Mouse (Mus musculus): Measurements from ENCODE around the gene Aff3.
"Not testable (repeated sequence)": the region's sequence is repeated elsewhere in the genome, so short reads cannot be mapped to it uniquely, and the experiment has no call there.

Gene Aff3

DNA sequence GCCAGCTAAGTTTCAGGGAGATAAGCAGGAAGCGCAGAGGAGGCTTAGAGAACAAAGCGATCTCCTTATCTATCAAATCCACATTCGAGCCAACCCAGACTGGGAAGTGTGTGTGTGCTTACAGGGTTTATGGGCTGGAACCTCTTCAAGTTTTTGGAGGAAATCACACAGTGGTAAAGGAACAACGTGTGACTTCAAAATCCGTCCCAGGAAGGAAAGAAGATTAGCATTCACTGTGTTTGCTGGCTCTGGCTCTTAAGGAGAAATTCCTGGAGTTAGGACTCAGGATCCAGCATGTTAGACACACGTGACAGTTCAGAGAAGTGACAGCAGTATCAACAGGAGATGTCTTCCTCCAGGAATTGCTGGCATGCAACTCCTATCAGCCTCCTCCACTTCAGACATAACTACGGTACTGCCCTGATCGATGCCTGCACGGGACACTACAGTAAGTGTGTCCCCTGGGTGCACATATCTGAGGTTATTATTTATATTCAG lies 186.5 kb downstream of the Aff3 start:
- peak in 1 of 2 experiments; percentile 13 for DNase-seq

DNA sequence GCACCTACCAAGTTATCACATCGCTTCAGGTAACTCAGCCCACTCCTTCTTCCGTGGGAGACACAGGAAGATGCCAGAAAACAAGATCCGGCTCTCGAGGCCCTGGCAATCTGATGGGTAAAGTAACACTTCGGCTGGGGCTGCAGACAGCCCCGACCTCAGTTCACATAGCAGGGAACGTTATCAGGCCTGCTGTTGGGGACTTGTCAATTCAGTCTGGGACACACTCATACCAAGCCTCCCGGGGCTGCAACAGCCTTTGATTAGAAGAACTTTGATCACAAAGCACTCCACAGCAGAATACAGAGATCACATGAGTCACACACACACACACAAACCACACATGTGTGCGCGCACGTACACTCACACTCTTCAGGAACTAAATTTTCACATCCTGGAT lies 193.9 kb downstream of the Aff3 start:
- no peak for DNase-seq

DNA sequence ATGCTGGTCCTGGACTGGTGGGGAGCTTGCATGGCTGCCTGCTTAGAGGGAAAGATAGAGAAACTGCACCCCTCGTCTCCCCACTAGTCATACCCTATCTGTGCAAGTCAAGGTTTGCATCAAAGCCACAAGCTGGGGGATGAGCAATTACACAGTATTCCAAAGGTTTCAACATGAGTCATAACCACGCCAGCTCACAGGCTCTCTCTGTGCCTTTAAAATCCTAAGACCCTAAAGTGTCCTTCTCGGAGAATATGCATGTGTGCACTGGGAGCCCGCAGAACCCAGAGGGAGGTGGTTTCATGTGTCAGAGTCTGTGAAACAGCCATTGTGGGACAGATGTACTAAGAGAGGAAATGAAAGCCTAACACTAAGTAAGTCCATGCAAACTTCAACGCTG lies 194.6 kb downstream of the Aff3 start:
- DNase-seq, result no peak

DNA sequence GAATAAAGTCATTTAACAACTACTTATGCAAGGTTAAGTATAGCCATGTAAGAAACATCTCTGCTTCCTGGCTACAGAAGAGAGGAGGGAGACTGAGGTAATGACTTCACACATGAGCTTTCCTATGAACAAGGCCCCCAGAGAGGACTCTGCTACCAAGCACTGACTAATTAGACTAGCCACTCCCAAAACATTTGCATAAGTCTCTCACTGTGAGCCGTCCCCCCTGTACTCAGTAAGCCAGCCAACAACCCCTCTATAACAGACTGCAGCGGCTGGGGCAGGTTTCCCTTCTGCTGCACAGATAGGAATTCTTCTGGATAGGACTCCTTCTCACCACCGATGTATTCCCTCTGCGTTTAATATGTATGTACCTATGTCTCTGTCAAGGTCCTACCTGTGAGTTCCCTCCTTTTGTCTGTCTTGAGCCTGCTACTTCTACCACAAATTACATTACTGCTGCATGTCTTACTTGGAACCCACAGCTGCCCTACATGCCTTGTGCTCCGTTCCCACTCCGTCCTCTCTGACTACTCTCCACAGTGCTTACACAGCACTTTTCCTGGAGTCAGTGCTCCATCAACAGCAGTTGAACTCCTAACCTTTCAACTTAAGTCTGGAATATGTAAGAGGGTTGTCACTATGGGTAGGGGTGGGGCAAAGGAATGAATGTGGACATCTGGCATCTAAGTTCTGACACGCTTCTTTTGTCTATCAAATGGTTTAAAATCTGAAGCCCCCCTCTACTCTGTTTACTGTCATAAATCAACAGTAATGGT lies 197.3 kb downstream of the Aff3 start:
- DNase-seq, result no peak

DNA sequence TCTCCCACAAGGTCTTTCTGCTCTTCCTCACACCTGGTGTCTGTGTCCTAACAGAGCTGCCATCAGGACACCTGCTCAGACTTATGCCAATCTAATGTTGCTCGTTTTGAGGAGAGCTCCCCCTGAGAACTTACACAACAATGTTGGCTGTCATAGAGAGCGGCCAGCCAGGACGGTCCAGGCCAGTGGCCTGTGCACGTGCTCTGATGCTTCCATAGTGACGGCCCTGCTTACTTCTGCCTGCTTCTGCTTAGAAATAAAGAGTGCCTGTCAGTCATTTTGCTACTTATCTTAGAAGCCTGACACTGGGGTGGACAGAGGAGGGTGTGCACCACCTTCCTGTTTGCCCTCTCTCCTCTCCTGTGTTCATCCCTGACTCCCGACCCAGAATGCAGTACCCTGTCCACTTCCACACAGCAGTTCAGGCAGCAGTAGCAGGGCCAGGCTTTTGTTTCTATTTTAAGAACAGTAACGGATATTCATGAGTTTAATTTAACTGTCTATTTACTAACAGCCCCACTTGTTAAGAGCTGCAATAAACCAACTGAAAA lies 208.0 kb downstream of the Aff3 start:
- no peak for DNase-seq

DNA sequence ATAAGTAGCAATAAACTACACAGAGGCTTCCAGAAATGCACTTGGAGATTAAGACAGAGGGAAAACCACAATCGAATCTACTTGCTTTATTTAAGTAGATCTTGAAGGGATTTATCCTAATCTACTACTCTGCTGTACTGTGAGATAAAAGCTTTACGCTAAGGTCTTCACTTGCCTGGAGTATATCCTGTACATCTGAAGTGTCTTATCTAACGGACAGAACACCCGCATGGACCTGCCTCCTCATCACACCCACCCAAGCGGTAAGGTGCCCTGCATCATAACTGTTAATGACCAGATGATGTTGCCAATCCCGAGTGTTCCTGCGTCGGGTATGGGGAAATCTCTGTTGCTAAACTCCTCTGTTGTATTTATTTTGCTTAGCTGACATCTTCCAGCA lies 209.8 kb downstream of the Aff3 start:
- DNase-seq, result no peak

DNA sequence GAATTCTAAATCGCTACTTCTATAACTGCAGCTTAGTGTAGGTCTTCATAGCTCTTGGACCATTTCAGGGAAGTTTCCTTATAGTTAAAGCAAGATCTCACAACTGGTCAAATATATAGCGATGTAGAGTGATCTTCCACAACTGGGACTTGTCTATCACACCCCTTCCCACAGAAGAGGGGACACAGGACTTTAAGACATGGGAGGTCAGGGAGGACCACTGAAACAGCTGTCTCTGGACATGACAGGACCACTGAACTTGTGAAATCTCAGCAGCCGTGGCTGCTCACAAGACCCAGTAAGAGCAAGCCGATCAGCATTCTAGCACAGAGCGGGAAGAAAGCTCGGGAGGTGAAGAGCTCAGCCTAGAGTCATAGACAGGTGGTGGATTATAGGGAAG lies 213.4 kb downstream of the Aff3 start:
- DNase-seq, result peak in 1 of 2 experiments; percentile 38

DNA sequence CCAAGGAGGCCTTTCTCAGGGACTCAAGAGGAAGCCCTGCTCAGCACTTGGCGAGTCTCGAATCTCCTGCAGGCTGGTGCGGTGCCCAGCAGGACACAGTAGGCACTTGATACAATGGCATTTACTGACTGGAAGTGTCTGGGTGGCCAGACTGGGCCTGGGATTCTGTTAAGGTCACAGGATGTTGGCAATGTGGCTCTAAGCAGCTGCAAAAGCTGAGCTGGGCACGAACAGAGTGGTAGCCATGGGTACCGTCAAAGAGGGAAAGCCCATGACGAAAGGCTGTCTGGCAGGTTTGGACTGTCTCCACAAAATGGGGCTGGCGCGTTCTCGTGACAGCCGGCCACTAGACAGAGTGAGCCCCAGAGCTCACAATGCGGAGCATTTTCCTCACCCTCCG lies 214.1 kb downstream of the Aff3 start:
- DNase-seq, result peak; percentile 28 to 60

DNA sequence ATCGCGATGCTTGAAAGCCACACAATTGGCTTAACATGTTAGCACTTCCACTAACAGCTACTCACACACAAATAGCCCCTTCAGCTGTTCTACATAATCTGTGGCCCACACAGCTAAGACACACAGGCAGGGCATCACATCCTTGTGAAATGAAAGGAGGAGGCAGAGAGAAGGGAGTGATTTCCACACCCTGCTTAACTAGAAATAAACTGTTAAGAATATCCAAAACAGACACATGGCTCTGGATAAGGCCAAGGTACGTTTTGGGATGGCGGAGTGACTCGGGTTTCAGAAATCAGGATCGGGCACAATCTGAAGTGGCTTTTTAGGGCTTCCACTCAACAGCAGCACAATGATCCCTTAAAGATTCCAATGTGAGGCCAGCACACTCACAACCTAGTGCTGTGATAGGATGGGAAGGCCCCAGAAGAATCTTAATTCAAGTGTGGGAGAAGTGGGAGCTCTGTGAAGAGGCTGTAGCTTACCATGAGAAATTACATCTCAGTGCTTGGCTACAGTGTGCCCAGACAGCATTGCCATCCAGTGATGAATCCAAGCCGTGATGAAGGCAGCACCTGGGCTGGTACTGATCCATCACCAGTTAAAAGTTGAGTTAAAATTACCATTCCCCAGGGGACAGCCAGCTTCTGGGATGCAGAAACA lies 214.8 kb downstream of the Aff3 start:
- no peak for DNase-seq

DNA sequence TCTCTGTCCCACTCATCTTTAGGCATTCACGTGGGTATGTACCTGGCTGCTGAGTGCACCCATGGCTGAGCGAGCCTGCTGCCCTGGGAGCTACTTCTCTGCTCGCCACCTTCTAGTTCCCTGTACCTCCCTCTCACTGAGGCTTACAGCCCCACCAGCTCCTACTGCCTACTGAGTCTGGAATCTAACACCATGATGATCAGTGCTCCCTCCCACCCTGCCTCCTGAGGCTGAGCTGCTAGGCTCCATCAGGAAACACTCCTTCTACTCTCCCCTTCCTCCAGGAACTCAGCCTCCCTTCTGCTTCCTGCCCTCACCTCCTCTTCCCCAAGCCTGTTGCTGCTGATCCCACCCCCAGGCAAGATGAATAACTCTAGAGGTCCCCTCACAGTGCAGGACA lies 215.9 kb downstream of the Aff3 start:
- no peak for DNase-seq

DNA sequence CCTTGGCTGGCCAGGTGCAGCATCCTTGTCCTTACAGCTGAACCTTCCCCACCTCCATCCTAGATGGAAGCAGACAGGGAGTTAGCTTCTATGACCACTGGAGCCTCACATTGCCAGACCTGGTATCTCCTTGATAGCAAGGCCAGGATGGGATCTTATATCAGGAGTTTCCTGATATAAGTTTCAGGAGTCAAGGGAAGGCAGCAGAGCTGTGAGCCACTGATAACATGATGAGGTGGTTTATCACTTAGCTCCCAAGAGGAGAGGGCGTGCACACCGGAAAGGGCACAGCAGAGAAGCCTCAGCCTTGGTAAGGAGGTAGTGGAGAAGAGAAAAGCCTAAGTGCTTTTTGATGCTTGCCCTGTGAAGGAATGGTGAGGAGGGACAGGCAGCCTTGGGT lies 217.2 kb downstream of the Aff3 start:
- no peak for DNase-seq

DNA sequence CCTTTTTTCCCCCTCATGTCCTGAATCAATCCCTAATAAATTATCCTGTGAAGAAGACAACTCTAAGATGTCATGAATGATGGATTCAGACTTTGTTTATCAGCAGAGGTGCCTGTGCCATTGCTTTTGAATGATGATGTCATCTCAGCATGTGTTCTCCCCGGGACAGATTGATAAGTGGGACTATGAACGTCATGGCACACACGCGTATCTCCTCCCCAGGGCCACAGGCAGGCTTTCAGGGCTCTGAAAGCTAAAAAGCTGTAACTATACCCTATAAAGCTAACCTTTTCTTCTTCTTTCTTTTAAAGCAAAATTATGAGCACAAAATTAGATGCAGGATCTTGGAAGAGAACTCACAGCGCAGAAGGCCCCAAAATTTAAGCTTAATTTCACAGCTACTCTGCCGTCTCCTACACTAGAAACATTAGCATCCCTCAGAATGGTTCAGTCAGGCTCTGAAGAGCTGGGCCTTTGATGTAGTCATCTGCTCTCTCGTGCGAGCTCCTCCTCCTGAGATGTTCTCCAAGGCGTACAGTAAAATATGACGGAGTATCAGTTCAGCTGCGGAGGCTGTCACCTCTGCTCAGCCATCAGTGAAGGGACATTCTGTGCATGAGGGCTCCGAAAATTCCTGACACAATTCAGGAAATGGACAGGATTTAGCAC lies 218.5 kb downstream of the Aff3 start:
- no peak for DNase-seq

DNA sequence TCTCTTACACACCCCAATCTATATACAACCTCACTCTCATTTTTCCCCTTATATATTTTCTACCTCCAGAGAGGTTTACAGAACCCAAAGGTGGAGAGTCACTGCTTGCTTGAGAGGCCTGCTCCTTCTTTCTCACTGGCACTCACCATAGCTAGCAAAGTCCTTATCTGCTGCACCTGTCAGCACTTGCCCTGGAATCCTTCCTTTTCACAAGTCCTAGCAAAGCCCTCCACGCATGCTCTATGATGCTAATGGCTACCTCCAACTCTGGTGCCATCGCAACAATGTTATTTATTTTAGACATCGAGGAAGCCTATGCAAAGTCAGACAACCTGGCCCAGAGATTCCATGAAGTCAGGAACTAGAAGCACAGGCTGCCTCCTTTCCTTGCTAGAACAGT lies 221.9 kb downstream of the Aff3 start:
- DNase-seq, result no peak

DNA sequence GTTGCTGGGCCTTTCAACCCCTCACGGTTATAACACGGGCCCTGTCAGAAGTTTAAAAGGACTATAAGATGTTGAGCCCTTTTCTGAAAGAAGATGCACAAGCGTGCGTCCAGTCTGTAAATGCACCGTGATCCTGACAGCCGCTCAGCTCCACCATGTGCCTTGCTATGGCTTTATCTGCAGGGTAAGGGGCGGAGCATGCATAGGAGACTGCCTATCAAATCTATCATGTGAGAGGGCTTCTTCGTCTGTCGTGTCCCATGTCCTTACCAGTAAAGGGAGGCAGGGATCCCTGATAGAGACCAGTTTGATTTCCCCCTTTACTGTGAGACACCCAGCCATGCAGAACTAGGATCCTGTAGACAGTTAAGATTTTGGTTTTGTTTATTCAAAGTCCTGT lies 222.3 kb downstream of the Aff3 start:
- DNase-seq, result no peak

DNA sequence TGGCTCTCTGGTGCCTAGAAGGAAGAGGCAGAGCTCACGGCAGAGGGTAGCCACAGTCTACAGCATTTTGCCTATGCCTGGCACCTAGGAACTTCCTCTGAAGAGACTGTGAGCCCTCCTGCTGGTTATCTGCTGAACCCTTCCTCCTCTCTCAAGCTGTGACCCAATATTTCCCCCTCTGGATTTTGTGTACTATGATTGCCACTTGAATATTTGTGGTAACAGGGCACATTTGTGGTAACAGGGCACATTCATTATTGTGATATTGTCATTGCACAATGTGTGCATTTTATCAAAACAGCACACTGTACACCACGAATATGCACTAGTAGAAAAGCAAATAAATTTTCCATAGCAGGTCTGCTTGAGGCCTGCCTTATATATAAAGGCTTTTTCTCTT lies 223.0 kb downstream of the Aff3 start:
- DNase-seq, result no peak

DNA sequence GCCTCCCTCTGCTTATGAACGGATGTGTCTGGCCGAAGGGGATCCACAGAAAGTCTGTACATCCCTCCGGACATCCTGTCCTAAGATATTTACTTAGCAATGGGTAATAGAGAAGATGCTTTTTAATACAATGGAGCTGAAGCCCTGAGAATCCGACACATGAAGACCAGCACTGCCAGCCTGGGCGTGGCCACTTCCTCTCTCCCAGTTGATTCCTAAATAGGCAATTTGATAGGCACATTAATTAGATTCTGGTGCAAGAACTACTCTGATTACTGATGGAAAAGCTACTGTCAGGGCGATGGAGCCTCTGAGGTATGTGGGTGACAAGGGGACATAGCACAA lies 224.3 kb downstream of the Aff3 start:
- DNase-seq, result peak; percentile 20 to 50

DNA sequence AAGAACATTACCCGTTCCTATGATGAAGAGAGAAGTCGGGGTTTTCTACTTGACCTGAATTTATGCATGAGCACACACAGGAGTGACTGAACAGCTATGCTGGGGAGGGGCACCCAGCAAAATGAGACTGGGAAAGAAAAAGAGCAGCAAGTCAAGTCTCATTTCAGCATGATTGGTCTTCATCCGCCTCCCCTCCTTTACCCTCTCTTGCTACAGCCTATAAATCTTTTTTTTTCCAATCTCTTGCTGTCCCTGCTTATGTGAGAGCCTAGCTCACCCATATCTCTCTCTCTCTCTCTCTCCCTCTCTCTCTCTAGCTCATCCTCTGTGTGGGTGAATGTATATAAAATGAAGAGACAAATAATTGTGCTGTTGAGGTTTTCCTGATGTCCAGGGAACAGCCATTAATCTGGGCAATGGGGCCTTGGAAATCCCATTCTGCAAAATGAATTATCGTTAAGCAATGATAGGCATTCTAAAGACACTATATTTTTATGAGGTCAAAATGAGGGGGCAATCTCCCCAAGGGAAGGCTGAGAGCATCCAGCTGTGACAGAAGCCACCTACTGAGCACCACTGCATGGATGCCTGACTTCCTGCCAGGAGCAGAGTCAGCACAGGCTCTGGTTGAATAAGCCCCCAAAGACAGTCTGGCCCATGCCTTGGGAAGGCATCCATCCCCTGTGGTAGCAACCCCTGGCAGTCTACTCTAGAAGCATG lies 224.8 kb downstream of the Aff3 start:
- DNase-seq, result peak; percentile 28 to 71

DNA sequence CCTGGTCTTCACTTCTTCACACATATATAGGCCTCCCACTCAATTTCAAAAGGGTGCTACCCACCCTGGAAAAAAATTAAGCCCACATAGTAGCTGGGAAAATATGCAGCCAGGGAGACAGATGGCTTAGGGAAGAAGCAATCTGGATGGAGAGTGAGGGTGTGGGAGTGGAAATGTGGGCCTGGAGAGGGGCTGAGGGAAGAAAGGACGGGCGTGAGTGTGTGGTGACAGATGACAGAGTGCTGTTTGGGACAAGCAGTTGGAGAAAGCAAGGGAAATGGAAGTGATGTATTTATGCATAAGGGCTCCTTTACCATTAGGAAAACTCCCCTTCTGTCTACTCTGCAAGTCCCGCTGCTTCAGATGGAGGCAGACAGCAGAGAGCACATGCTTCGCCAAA lies 226.3 kb downstream of the Aff3 start:
- peak; percentile 21 to 63 for DNase-seq

DNA sequence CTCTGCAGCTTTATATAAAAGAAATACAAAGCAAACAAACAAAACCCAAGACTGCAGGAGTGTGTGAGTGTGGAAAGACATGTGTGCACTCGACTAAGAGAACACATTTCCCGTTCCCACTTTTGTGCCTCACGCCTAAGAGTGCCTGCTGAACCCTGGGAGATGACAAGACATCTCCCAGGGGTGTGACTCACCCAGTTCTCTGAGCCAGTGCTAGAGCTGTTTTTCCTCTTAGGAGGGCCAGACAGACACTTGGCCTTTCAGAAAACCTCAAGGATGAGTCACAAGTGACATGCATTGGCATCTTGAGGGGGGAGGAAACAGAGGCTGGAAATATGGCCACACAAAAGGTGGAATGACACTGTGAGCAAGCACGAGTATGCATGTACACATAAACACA lies 227.1 kb downstream of the Aff3 start:
- no peak for DNase-seq

DNA sequence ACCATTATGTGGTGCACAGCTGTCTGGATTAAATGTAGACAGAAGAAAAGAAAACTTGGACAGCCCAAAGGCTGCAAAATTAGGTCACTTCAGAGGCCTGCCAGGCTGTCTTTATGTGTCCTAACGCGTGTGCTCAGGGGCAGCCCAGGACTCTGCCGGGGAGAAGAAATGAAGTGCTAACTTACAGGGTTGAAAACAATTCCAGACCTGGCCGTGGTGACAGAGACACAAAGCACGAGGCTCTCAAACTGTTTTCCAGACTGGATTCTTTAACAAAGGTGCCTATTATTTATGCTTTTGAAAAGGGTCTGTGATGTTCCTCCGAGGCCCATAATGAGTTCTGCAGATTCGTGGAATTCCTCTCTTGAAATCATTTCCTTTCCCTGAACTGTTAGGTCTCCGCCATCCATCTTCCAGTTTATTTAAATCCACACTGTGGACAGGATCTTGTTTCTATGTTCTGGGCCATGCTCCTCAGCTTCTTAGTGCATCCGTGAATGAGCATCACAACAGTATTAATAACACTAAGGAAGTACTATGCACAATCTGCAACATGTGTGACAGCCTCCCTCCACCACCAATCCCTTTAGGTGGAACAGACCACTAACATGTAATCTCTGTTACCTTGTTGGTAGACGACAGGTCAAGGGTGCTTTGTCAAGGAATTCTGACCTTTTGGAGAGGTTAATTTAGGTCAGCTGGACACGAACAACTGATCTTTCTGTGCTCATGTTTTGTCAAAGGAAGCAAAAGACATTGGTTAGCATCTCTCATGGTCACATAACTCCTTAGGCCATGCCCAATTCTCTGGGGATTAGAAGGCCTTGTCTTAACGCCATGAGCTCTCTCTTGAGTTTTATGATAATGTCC lies 228.0 kb downstream of the Aff3 start:
- peak; percentile 7 to 37 for DNase-seq

DNA sequence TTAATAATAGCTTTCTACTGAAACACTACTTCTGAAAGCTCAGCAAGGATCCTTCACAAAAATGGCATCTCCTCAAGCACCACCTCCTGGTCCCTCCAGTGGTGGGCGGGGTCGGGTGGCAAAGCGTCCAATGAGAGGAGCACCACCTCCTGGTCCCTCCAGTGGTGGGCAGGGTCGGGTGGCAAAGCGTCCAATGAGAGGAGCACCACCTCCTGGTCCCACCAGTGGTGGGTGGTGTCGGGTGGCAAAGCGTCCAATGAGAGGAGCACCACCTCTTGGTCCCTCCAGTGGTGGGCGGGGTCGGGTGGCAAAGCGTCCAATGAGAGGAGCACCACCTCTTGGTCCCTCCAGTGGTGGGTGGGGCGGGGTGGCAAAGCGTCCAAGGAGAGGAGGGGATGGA lies 234.4 kb downstream of the Aff3 start:
- DNase-seq, result not testable (repeated sequence)

Measured in lung, postnatal 4 days (tissue).